ENCODE assay signal across 8 mouse cellular contexts in genomic region chr9:62553366-62553940, GRCm38 (mm10). TPM values are rescaled to one million over a fixed set of nuclear protein-coding genes. Genes with fewer than 3 reads are reported as not detected.
DNase-seq lines count a peak whose midpoint lies in the region; ATAC-seq and TF ChIP-seq lines count a peak whose summit lies in the region.

No protein-coding gene starts in this region.

- H3K27ac ChIP-seq in lung, embryonic 14.5 days (ENCODE audit: low read depth): no peak overlapping the region
- H3K27ac ChIP-seq in testis, adult 2 months (ENCODE audit: control insufficient read depth, insufficient read depth, low read depth, low read length): no peak overlapping the region

- no peak for DNase-seq in frontal cortex, postnatal 10 days (ENCODE audit: low spot score in 2 of 2)
- DNase-seq in urinary bladder, postnatal 14 days (ENCODE audit: low spot score): peak; percentile 78
- DNase-seq in urinary bladder, adult 2 months (ENCODE audit: low spot score): no peak
- peak; percentile 70 for DNase-seq in induced T-regulatory cell, adult 2 months (ENCODE audit: low read depth)
- peak; percentile 87 for DNase-seq in lung, embryonic 14.5 days

- no peaks in the 10 kb centered on the region for H3K9me3 ChIP-seq in lung, embryonic 14.5 days (ENCODE audit: low read depth, low read length)

- H3K27me3 ChIP-seq in lung, embryonic 14.5 days (ENCODE audit: insufficient read depth, low read length): no peaks in the 10 kb centered on the region
- no peaks in the 10 kb centered on the region for H3K27me3 ChIP-seq in testis, adult 2 months (ENCODE audit: control insufficient read depth, insufficient read depth, low read length)

- peak; percentile 88 for TF ChIP-seq CTCF in lung, embryonic 14.5 days (IDR thresholded peaks at IDR 0.05; ENCODE audit: low read depth)
- TF ChIP-seq CTCF in testis, adult 2 months (IDR thresholded peaks at IDR 0.05; ENCODE audit: control insufficient read depth, insufficient read depth, insufficient replicate concordance, low read depth, low read length): peak; percentile 64; the same call in 1 of the 2 replicates

- WGBS in lung, embryonic 14.5 days: 29% methylated on average over 7 of the region's 7 CpGs

- H3K4me3 ChIP-seq in lung, embryonic 14.5 days (ENCODE audit: low read depth, low read length): no peak overlapping the region
- H3K4me3 ChIP-seq in testis, adult 2 months (ENCODE audit: control insufficient read depth, low read depth, low read length): no peak overlapping the region

- H3K4me1 ChIP-seq in lung, embryonic 14.5 days (ENCODE audit: insufficient read depth): no peaks in the 10 kb centered on the region
- no peaks in the 10 kb centered on the region for H3K4me1 ChIP-seq in testis, adult 2 months (ENCODE audit: control insufficient read depth, insufficient read depth, low read length)

- no peaks in the 10 kb centered on the region for H3K36me3 ChIP-seq in lung, embryonic 14.5 days (ENCODE audit: insufficient read depth)
- H3K36me3 ChIP-seq in testis, adult 2 months (ENCODE audit: control insufficient read depth, insufficient read depth, low read length): no peaks in the 10 kb centered on the region

- H3K9ac ChIP-seq in lung, embryonic 14.5 days: no peak overlapping the region

- no peak overlapping the region for H3K4me2 ChIP-seq in lung, embryonic 14.5 days

- no peak for TF ChIP-seq POLR2A in testis, adult 2 months (IDR thresholded peaks at IDR 0.05; ENCODE audit: control insufficient read depth, low read depth, low read length)

- peak; percentile 38; the same call in 1 of the 2 replicates for ATAC-seq in frontal cortex, adult (ENCODE audit: low TSS enrichment)
- peak; percentile 40; the same call in 1 of the 2 replicates for ATAC-seq in common myeloid progenitor, adult 5-6 weeks (replicated peaks; ENCODE audit: low read depth, poor library complexity, severe bottlenecking)
- ATAC-seq in lung, embryonic 14.5 days (ENCODE audit: insufficient read depth): no peak

RNA-seq across cellular contexts. Expression of gene Coro2b, which starts 16.6 kb away (rescaled TPM):
- 4.9 and 7.9 TPM in 2 replicates for polyA plus RNA-seq in urinary bladder, adult 2 months (2012; rRNA removed)
- 0.87 TPM in 1 of 2 replicates, not detected in the other for total RNA-seq in common myeloid progenitor, adult 5-6 weeks (2017)
- 22.2 and 26.2 TPM in 2 replicates for polyA plus RNA-seq in lung, embryonic 14.5 days (2014; fragmentation: Nextera tagmentation; extraction: Ambion mirVana)
- polyA plus RNA-seq in testis, adult 2 months (2012; rRNA removed): 2.9 and 3.3 TPM in 2 replicates

Comparison
In these comparisons a context has a peak if more than half of its experiments do, and no peak if none do; other contexts are left out.
1. DNase-seq: peak in urinary bladder, postnatal 14 days (single experiment), induced T-regulatory cell, adult 2 months (single experiment) and lung, embryonic 14.5 days (single experiment); none in frontal cortex, postnatal 10 days (0 of 2) and urinary bladder, adult 2 months (single experiment).